10 mouse cellular contexts compared by ENCODE assay signal in genomic region chr11:4216248-4217000, GRCm38 (mm10). TPM values are rescaled to one million over a fixed set of nuclear protein-coding genes. Genes with fewer than 3 reads are reported as not detected.
DNase-seq lines count a peak whose midpoint lies in the region; ATAC-seq and TF ChIP-seq lines count a peak whose summit lies in the region.
"Had no signal": no experiment of that assay in that cellular context is flagged by ENCODE, and none has a peak within 500 bp of the region (broad histone marks: within the 10 kb centered on the region; RNA-seq: fewer than 3 reads in every experiment).

No protein-coding gene starts in this region.

- 64% methylated on average over 9 of the region's 9 CpGs for WGBS in olfactory bulb, adult 2 months
- 83% methylated on average over 9 of the region's 9 CpGs for WGBS in midbrain, embryonic 11.5 days

- TF ChIP-seq POLR2A in olfactory bulb, adult 2 months (IDR thresholded peaks at IDR 0.05; ENCODE audit: insufficient read depth, low read depth, low read length) = no peak

- H3K27me3 ChIP-seq in midbrain, embryonic 11.5 days (ENCODE audit: control insufficient read depth, insufficient read depth, low read length) = peaks cover 18% of the 10 kb centered on the region
- H3K27me3 ChIP-seq: Patski had no signal

- H3K9ac ChIP-seq in midbrain, embryonic 11.5 days (ENCODE audit: low read length) = no peak overlapping the region
- H3K9ac ChIP-seq: liver, embryonic 13.5 days had no signal

- H3K9me3 ChIP-seq in midbrain, embryonic 11.5 days (ENCODE audit: control insufficient read depth, low read length) = no peaks in the 10 kb centered on the region
- H3K9me3 ChIP-seq: liver, embryonic 13.5 days had no signal

- no peak for TF ChIP-seq CTCF in olfactory bulb, adult 2 months (IDR thresholded peaks at IDR 0.05; ENCODE audit: insufficient read depth, low read depth, low read length)

- H3K36me3 ChIP-seq in midbrain, embryonic 11.5 days (ENCODE audit: control insufficient read depth, insufficient read depth, low read length) = peaks cover 4% of the 10 kb centered on the region; the same call in 1 of the 2 replicates

- H3K4me3 ChIP-seq in olfactory bulb, adult 2 months (ENCODE audit: insufficient read depth, low read depth, low read length) = no peak overlapping the region
- no peak overlapping the region for H3K4me3 ChIP-seq in midbrain, embryonic 11.5 days (ENCODE audit: low read depth, low read length)
- H3K4me3 ChIP-seq: liver, embryonic 13.5 days had no signal

- no peak for ATAC-seq in midbrain, embryonic 11.5 days (ENCODE audit: low FRiP score)
- ATAC-seq: Patski had no signal

- no peak overlapping the region for H3K4me2 ChIP-seq in midbrain, embryonic 11.5 days

- peak; percentile 49 to 54 for DNase-seq in layer of hippocampus, postnatal 10 days (ENCODE audit: low spot score in 2 of 2)
- DNase-seq in layer of hippocampus, postnatal 36 days = no peak
- peak; percentile 82 to 92 for DNase-seq in heart, adult 18-20 months
- DNase-seq in kidney, adult 8-10 months = peak; percentile 74 to 81
- DNase-seq in midbrain, embryonic 11.5 days (ENCODE audit: low spot score, missing footprints) = no peak
- no peak for DNase-seq in thymus, postnatal 10 days (ENCODE audit: low spot score in 2 of 2)
- DNase-seq in spleen, adult 12 weeks (ENCODE audit: low spot score) = no peak
- DNase-seq: liver, embryonic 13.5 days had no signal

- H3K4me1 ChIP-seq in olfactory bulb, adult 2 months (ENCODE audit: control insufficient read depth, insufficient read depth, low read length) = peaks cover 13% of the 10 kb centered on the region
- H3K4me1 ChIP-seq in midbrain, embryonic 11.5 days (ENCODE audit: control insufficient read depth, insufficient read depth, low read length) = peaks cover 5% of the 10 kb centered on the region; the same call in 1 of the 2 replicates

- peak overlapping the region; percentile 45 for H3K27ac ChIP-seq in olfactory bulb, adult 2 months (ENCODE audit: insufficient read depth, low read depth, low read length)
- H3K27ac ChIP-seq in midbrain, embryonic 11.5 days (ENCODE audit: low read depth, low read length) = no peak overlapping the region
- H3K27ac ChIP-seq: liver, embryonic 13.5 days had no signal

RNA-seq across cellular contexts. Expression of gene Castor1, which starts 1.6 kb away (rescaled TPM):
- 1 to 10 TPM; 4.0 to 5.5 TPM for total RNA-seq in layer of hippocampus, postnatal 10 days (2021)
- 1 to 10 TPM; 2.9 to 4.8 TPM for total RNA-seq in layer of hippocampus, postnatal 36 days (2021)
- 1 to 10 TPM; 5.7 to 5.9 TPM for total RNA-seq in heart, adult 18-20 months (2021)
- polyA plus RNA-seq in olfactory bulb, adult 2 months (2012; ENCODE audit: insufficient read depth, insufficient read length, low replicate concordance, missing spikeins) = not detected in 2 replicates
- polyA plus RNA-seq in midbrain, embryonic 11.5 days (2014; fragmentation: Nextera tagmentation; extraction: Ambion mirVana) = 2.5 and 2.7 TPM in 2 replicates

RNA-seq across cellular contexts. Expression of gene Osm, which starts 19.8 kb away (rescaled TPM):
- not detected for total RNA-seq in layer of hippocampus, postnatal 10 days (2021)
- total RNA-seq in layer of hippocampus, postnatal 36 days (2021) = not detected
- total RNA-seq in heart, adult 18-20 months (2021) = under 1 TPM in 1 of 2 experiments, not detected in 1; 0.15 TPM
- polyA plus RNA-seq in olfactory bulb, adult 2 months (2012; ENCODE audit: insufficient read depth, insufficient read length, low replicate concordance, missing spikeins) = not detected in 2 replicates
- polyA plus RNA-seq in midbrain, embryonic 11.5 days (2014; fragmentation: Nextera tagmentation; extraction: Ambion mirVana) = not detected in 2 replicates
- polyA plus RNA-seq: Patski had no signal

RNA-seq across cellular contexts. Expression of gene Tbc1d10a, which starts 29.8 kb away (rescaled TPM):
- total RNA-seq in layer of hippocampus, postnatal 10 days (2021) = 10 to 100 TPM; 28.4 to 31.1 TPM
- total RNA-seq in layer of hippocampus, postnatal 36 days (2021) = 10 to 100 TPM; 28.6 TPM
- 10 to 100 TPM; 11.5 to 11.9 TPM for total RNA-seq in heart, adult 18-20 months (2021)
- polyA plus RNA-seq in olfactory bulb, adult 2 months (2012; ENCODE audit: insufficient read depth, insufficient read length, low replicate concordance, missing spikeins) = not detected in 2 replicates
- polyA plus RNA-seq in midbrain, embryonic 11.5 days (2014; fragmentation: Nextera tagmentation; extraction: Ambion mirVana) = 14.6 and 17.3 TPM in 2 replicates

RNA-seq across cellular contexts. Expression of gene Lif, which starts 40.9 kb away (rescaled TPM):
- total RNA-seq in layer of hippocampus, postnatal 10 days (2021) = under 1 TPM; 0.59 to 0.71 TPM
- 1 to 10 TPM; 1.4 to 1.7 TPM for total RNA-seq in layer of hippocampus, postnatal 36 days (2021)
- under 1 TPM; 0.10 TPM for total RNA-seq in heart, adult 18-20 months (2021)
- not detected in 2 replicates for polyA plus RNA-seq in olfactory bulb, adult 2 months (2012; ENCODE audit: insufficient read depth, insufficient read length, low replicate concordance, missing spikeins)
- polyA plus RNA-seq in midbrain, embryonic 11.5 days (2014; fragmentation: Nextera tagmentation; extraction: Ambion mirVana) = not detected in 2 replicates
- polyA plus RNA-seq: liver, embryonic 13.5 days had no signal

RNA-seq across cellular contexts. Expression of gene Sf3a1, which starts 56.3 kb away (rescaled TPM):
- 10 to 100 TPM; 61.1 to 72.9 TPM for total RNA-seq in layer of hippocampus, postnatal 10 days (2021)
- total RNA-seq in layer of hippocampus, postnatal 36 days (2021) = 10 to 100 TPM; 74.8 to 76.3 TPM
- total RNA-seq in heart, adult 18-20 months (2021) = 10 to 100 TPM; 33.4 to 38.3 TPM
- polyA plus RNA-seq in olfactory bulb, adult 2 months (2012; ENCODE audit: insufficient read depth, insufficient read length, low replicate concordance, missing spikeins) = 165 TPM in 1 of 2 replicates, not detected in the other
- polyA plus RNA-seq in midbrain, embryonic 11.5 days (2014; fragmentation: Nextera tagmentation; extraction: Ambion mirVana) = 92.1 and 93.6 TPM in 2 replicates

Comparison
In these comparisons a context has a peak if more than half of its experiments do, and no peak if none do; other contexts are left out.
1. DNase-seq: peak in layer of hippocampus, postnatal 10 days (2 of 2), heart, adult 18-20 months (2 of 2) and kidney, adult 8-10 months (2 of 2); none in layer of hippocampus, postnatal 36 days (0 of 2), midbrain, embryonic 11.5 days (single experiment), thymus, postnatal 10 days (0 of 2) and spleen, adult 12 weeks (single experiment).